Mouse (Mus musculus) lung, embryonic 14.5 days (tissue): ENCODE data around the gene C130050O18Rik. TPM values are rescaled to one million over a fixed set of nuclear protein-coding genes. Genes with fewer than 3 reads are reported as not detected.
A peak's percentile ranks its signal among the peaks of the same experiment; 100 is the strongest.

ENCODE experiments used
- ATAC-seq: fragments of 200-750 bp; cut with Nextera tagmentation; 2 replicates; pipeline ENCODE4 v1.8.0; 2017; ENCODE audit warnings: mild to moderate bottlenecking, moderate TSS enrichment, moderate library complexity; ENCODE audit not compliant: insufficient read depth
- DNase-seq: peaks from one replicate; pipeline ENCODE4 v3.0.0-alpha.2; 2015
- H3K27ac ChIP-seq: fragments of 300-500 bp; sonication (generic); 2 replicates; pipeline ENCODE4 v1.5.1; 2014; ENCODE audit warnings: low read depth, mild to moderate bottlenecking, moderate library complexity
- H3K27me3 ChIP-seq: fragments of 300-500 bp; sonication (generic); 2 replicates; pipeline ENCODE4 v1.6.1; 2014; ENCODE audit warnings: low read length, control low read depth; ENCODE audit not compliant: insufficient read depth
- H3K36me3 ChIP-seq: fragments of 300-500 bp; sonication (generic); 2 replicates; pipeline ENCODE4 v1.6.1; 2014; ENCODE audit warnings: control low read depth; ENCODE audit not compliant: insufficient read depth
- H3K4me1 ChIP-seq: fragments of 300-500 bp; sonication (generic); 2 replicates; pipeline ENCODE4 v1.6.1; 2014; ENCODE audit warnings: antibody characterized with exemption, control low read depth; ENCODE audit not compliant: insufficient read depth
- H3K4me2 ChIP-seq: fragments of 300-500 bp; sonication (generic); 2 replicates; pipeline ENCODE4 v1.6.1; 2014; ENCODE audit warnings: mild to moderate bottlenecking
- H3K4me3 ChIP-seq: fragments of 300-500 bp; sonication (generic); 2 replicates; pipeline ENCODE4 v1.5.1; 2014; ENCODE audit warnings: low read depth, low read length
- H3K9ac ChIP-seq: fragments of 300-500 bp; sonication (generic); 2 replicates; pipeline ENCODE4 v1.6.1; 2014
- H3K9me3 ChIP-seq: fragments of 300-500 bp; sonication (generic); 2 replicates; pipeline ENCODE4 v1.6.1; 2016; ENCODE audit warnings: low read depth, low read length, control low read depth
- CTCF ChIP-seq: IDR thresholded peaks from 2 replicates; pipeline ENCODE4 v1.5.1; 2016; ENCODE audit warnings: antibody characterized with exemption, low read depth
- WGBS: fragments of 180-500 bp; shearing (Covaris S2); extraction: QIAGEN DNeasy Blood & Tissue Kit; methylation state at CpG from one replicate; pipeline ENCODE4 v1.1.7; 2014; 5-methylcytosine and 5-hydroxymethylcytosine counted together
- polyA plus RNA-seq: library from polyadenylated mRNA; unstranded; fragments of >200 nt; fragmentation: Nextera tagmentation; extraction: Ambion mirVana; gene quantifications from 2 replicates; pipeline ENCODE4 v1.2.1, GENCODE M21; 2014

The C130050O18Rik gene
- polyA plus RNA-seq, 1 experiment from 2014 or later: 1.1 TPM

- TF ChIP-seq CTCF: no peak
- Histone ChIP-seq H3K4me1 (peaks cover 9% of the 10 kb centered on the region; the same call in 1 of the 2 replicates), H3K9ac (no peak overlapping the region), H3K9me3 (no peaks in the 10 kb centered on the region), H3K4me3 (no peak overlapping the region), H3K27ac (no peak overlapping the region), H3K27me3 (no peaks in the 10 kb centered on the region), H3K36me3 (0 out of 2 replicates have a peak, but pooled peaks cover 3% of the 10 kb centered on the region), H3K4me2 (no peak overlapping the region)
- WGBS: 85% methylated on average over 9 of the region's 9 CpGs
- ATAC-seq (no peak), DNase-seq (no peak)
Observed at GRCm38 (mm10) chr5:139427001-139427400, 21.9 kb downstream of the C130050O18Rik start.

DNA sequence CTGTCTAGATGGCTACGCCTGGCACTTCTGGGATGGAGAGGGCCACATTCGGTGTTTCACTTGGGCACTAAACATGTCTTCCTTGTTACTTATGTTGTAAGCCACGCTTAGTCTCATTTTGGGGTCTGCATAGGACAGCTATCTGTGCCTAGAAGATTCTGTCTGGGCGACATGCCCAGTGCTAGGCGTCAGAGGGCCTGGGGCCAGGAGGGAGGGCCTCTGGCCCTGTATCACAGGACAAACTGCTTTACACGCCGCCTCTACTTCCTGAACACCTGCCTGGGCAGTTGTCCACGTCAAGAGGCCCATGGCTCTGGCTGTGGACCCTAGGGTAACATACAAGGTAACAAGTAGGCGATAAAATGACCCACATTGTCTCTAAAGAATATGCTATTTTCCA is 22.9 kb downstream of the C130050O18Rik start:
- peaks cover 8% of the 10 kb centered on the region; the same call in 1 of the 2 replicates for H3K4me1 ChIP-seq
- no peak overlapping the region for H3K4me2 ChIP-seq
- ATAC-seq (no peak), DNase-seq (peak; percentile 78)
- 57% methylated on average over 9 of the region's 9 CpGs for WGBS
- 0 out of 2 replicates have a peak, but pooled peaks cover 3% of the 10 kb centered on the region for H3K36me3 ChIP-seq
- no peak overlapping the region for H3K9ac ChIP-seq
- H3K27ac ChIP-seq: no peak overlapping the region
- no peaks in the 10 kb centered on the region for H3K9me3 ChIP-seq
- H3K27me3 ChIP-seq: no peaks in the 10 kb centered on the region
- no peak overlapping the region for H3K4me3 ChIP-seq
- TF ChIP-seq CTCF: no peak

GRCm38 (mm10) chr5:139429818-139430341 is 24.8 kb downstream of the C130050O18Rik start:
- Histone ChIP-seq H3K27ac (no peak overlapping the region), H3K4me1 (0 out of 2 replicates have a peak, but pooled peaks cover 4% of the 10 kb centered on the region), H3K4me2 (no peak overlapping the region), H3K9ac (no peak overlapping the region), H3K36me3 (0 out of 2 replicates have a peak, but pooled peaks cover 3% of the 10 kb centered on the region), H3K9me3 (no peaks in the 10 kb centered on the region), H3K4me3 (no peak overlapping the region), H3K27me3 (no peaks in the 10 kb centered on the region)
- ATAC-seq (no peak), DNase-seq (no peak)
- 38% methylated on average over 12 of the region's 12 CpGs for WGBS
- TF ChIP-seq CTCF: no peak

DNA sequence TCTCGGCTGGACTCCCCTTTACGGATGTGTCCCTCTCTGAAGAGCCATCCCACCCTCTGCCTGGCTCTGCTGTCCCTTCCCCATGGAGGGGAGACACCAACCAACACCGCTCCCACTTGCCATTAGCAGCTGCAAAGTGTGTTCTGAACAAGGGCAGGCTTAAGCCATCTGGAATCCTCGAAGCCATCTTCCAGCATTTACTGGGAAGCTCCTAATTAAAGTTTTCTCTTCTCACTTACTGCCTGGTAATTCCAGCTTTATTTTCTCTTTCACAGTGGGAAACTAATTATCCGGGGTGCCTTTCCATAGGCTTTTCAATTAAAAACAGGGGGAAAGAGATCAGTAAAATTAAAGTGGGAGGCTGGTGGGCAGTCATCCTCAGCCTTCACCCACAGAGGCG is 27.3 kb downstream of the C130050O18Rik start:
- H3K27ac ChIP-seq: no peak overlapping the region
- DNase-seq: no peak
- no peaks in the 10 kb centered on the region for H3K27me3 ChIP-seq
- no peak overlapping the region for H3K4me2 ChIP-seq
- TF ChIP-seq CTCF: no peak
- H3K9me3 ChIP-seq: no peaks in the 10 kb centered on the region
- no peaks in the 10 kb centered on the region for H3K36me3 ChIP-seq
- no peak for ATAC-seq
- H3K4me1 ChIP-seq: 0 out of 2 replicates have a peak, but pooled peaks cover 4% of the 10 kb centered on the region
- H3K9ac ChIP-seq: no peak overlapping the region
- 84% methylated on average over 6 of the region's 6 CpGs for WGBS
- H3K4me3 ChIP-seq: no peak overlapping the region

- Histone ChIP-seq H3K4me1 (0 out of 2 replicates have a peak, but pooled peaks cover 3% of the 10 kb centered on the region), H3K27me3 (no peaks in the 10 kb centered on the region), H3K9me3 (no peaks in the 10 kb centered on the region), H3K9ac (no peak overlapping the region), H3K36me3 (no peaks in the 10 kb centered on the region), H3K27ac (no peak overlapping the region), H3K4me3 (no peak overlapping the region), H3K4me2 (no peak overlapping the region)
- WGBS: 76% methylated on average over 7 of the region's 7 CpGs
- ATAC-seq (no peak), DNase-seq (no peak)
- no peak for TF ChIP-seq CTCF
Observed at GRCm38 (mm10) chr5:139432747-139433508, 27.8 kb downstream of the C130050O18Rik start.

DNA sequence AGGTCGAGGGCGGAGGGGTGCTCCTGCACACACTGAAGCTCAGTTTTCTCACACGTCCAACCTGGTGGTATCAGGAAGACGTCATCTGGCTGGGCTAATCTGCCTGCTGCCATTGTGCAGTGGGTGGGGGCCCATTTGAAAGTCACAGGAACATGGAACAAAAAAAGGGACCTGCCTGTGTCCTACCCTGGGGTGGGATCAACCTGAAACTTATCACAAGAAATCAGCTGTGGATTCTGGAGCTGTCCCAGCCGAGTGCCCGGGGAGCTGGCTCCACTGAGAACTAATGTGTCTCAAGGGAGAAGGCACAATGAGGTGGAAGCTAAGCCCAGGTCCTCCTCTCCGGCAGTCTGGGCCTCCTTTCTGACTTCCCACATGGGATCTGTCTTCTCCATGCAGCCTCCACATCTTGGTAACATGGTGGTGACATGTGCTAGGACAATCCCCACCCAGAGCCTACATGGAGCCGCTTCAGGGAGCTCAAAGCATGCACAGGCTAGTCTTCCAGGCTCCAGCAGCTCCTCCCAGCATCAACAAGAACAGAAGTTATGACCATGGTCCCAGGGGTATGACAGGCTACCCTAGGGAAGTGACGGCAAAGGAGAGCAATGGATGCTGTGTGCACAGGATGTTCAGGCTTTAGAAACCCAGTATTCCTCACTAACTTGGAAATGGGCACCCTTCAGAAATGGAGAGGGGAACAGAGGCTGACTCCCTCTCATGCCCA is 28.9 kb downstream of the C130050O18Rik start:
- Histone ChIP-seq H3K9me3 (no peaks in the 10 kb centered on the region), H3K27me3 (no peaks in the 10 kb centered on the region), H3K4me2 (no peak overlapping the region), H3K27ac (no peak overlapping the region), H3K36me3 (no peaks in the 10 kb centered on the region), H3K9ac (no peak overlapping the region), H3K4me3 (no peak overlapping the region), H3K4me1 (no peaks in the 10 kb centered on the region)
- TF ChIP-seq CTCF: no peak
- 76% methylated on average over 9 of the region's 9 CpGs for WGBS
- ATAC-seq: no peak
- DNase-seq: no peak

DNA sequence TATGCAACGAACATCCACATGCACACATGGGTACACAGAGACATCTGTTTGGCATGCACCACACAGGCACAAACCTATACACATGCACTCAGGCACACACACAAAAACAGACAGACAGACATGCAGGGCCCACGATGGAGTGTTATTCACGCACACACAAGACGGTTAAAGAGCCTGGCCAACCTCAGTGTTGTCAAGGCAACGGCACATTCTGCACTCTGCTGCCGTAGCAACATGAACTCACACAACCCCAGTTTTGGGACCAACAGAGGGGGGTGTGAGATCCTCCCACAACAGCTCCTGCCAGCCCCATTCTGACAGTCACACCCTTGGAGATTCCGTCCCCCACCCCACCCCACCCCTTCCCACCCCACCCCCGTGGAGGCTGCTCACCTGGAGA is 29.9 kb downstream of the C130050O18Rik start:
- WGBS: 36% methylated on average over 8 of the region's 8 CpGs
- no peak; the same call in 1 of the 2 replicates for ATAC-seq
- H3K9me3 ChIP-seq: no peaks in the 10 kb centered on the region
- peak; percentile 27 for DNase-seq
- no peaks in the 10 kb centered on the region for H3K4me1 ChIP-seq
- no peak for TF ChIP-seq CTCF
- no peaks in the 10 kb centered on the region for H3K27me3 ChIP-seq
- no peak overlapping the region for H3K4me3 ChIP-seq
- no peak overlapping the region for H3K27ac ChIP-seq
- H3K4me2 ChIP-seq: no peak overlapping the region
- no peak overlapping the region for H3K9ac ChIP-seq
- no peaks in the 10 kb centered on the region for H3K36me3 ChIP-seq
